Mouse (Mus musculus) limb, embryonic 12.5 days (tissue): ENCODE data around the gene Rora. TPM values are rescaled to one million over a fixed set of nuclear protein-coding genes. Genes with fewer than 3 reads are reported as not detected.

Experiments
- ATAC-seq: fragments of 200-750 bp; cut with Nextera tagmentation; 2 replicates; pipeline ENCODE4 v1.8.0; 2017; ENCODE audit warnings: low read depth, moderate TSS enrichment; ENCODE audit not compliant: insufficient number of reproducible peaks, insufficient read depth, low FRiP score, low TSS enrichment
- H3K27ac ChIP-seq: fragments of 300-500 bp; sonication (generic); 2 replicates; pipeline ENCODE4 v1.5.1; 2016; ENCODE audit warnings: mild to moderate bottlenecking, moderate library complexity
- H3K27me3 ChIP-seq: fragments of 300-500 bp; sonication (generic); 2 replicates; pipeline ENCODE4 v1.6.1; 2016; ENCODE audit warnings: mild to moderate bottlenecking, moderate library complexity
- H3K36me3 ChIP-seq: fragments of 300-500 bp; sonication (generic); 2 replicates; pipeline ENCODE4 v1.6.1; 2016; ENCODE audit warnings: mild to moderate bottlenecking, moderate library complexity
- H3K4me1 ChIP-seq: fragments of 300-500 bp; sonication (generic); replicated peaks from 2 replicates; pipeline ENCODE4 v1.6.1; 2016
- H3K4me2 ChIP-seq: fragments of 300-500 bp; sonication (generic); 2 replicates; pipeline ENCODE4 v1.6.1; 2016; ENCODE audit warnings: mild to moderate bottlenecking, moderate library complexity
- H3K4me3 ChIP-seq: fragments of 300-500 bp; sonication (generic); replicated peaks from 2 replicates; pipeline ENCODE4 v1.5.1; 2016; ENCODE audit warnings: mild to moderate bottlenecking
- H3K9ac ChIP-seq: fragments of 300-500 bp; sonication (generic); replicated peaks from 2 replicates; pipeline ENCODE4 v1.6.1; 2016; ENCODE audit warnings: mild to moderate bottlenecking, moderate library complexity
- H3K9me3 ChIP-seq: fragments of 300-500 bp; sonication (generic); 2 replicates; pipeline ENCODE4 v1.6.1; 2016; ENCODE audit warnings: mild to moderate bottlenecking, moderate library complexity
- WGBS: fragments of 180-500 bp; shearing (Covaris S2); methylation state at CpG from one replicate; pipeline ENCODE4 v1.1.7; 2016; 5-methylcytosine and 5-hydroxymethylcytosine counted together
- polyA plus RNA-seq: library from polyadenylated mRNA; unstranded; fragments of >200 nt; fragmentation: Nextera tagmentation; extraction: Ambion mirVana; gene quantifications from 2 replicates; pipeline ENCODE4 v1.2.1, GENCODE M21; 2016

Rora gene
- polyA plus RNA-seq, 1 experiment from 2014 or later: 6.0 TPM

- ATAC-seq: no peak
- H3K9ac ChIP-seq: no peak overlapping the region
- no peaks in the 10 kb centered on the region for H3K9me3 ChIP-seq
- 0 out of 2 replicates have a peak, but pooled peaks cover 3% of the 10 kb centered on the region for H3K27me3 ChIP-seq
- H3K36me3 ChIP-seq: no peaks in the 10 kb centered on the region
- 76% methylated on average over 7 of the region's 7 CpGs for WGBS
- H3K27ac ChIP-seq: no peak overlapping the region
- H3K4me3 ChIP-seq: no peak overlapping the region
- H3K4me2 ChIP-seq: no peak overlapping the region
- H3K4me1 ChIP-seq: no peaks in the 10 kb centered on the region
Observed at GRCm38 (mm10) chr9:69013186-69013715, 359.7 kb downstream of the Rora start.

DNA sequence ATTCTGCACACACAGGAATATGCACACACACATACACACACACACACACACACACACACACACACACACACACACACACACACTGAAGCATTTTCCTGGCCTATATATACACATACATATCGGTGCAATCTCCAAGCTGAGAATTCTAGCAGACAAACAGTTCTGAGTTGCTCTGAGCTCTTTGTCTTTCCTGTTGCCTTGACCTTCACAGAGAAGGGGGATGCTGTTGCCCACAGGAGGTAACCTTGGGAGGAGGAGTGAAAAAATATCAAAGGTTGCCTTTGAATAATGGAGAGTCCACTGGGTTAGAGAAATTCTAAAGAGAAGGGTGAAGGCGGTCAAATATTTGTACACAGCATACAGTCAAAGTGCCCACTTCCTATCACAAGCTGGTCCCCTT is 360.6 kb downstream of the Rora start:
- Histone ChIP-seq H3K27me3 (0 out of 2 replicates have a peak, but pooled peaks cover 3% of the 10 kb centered on the region), H3K4me3 (no peak overlapping the region), H3K27ac (no peak overlapping the region), H3K36me3 (no peaks in the 10 kb centered on the region), H3K9ac (no peak overlapping the region), H3K4me2 (no peak overlapping the region), H3K9me3 (no peaks in the 10 kb centered on the region), H3K4me1 (no peaks in the 10 kb centered on the region)
- WGBS: 96% methylated on average over 2 of the region's 2 CpGs
- no peak for ATAC-seq

DNA sequence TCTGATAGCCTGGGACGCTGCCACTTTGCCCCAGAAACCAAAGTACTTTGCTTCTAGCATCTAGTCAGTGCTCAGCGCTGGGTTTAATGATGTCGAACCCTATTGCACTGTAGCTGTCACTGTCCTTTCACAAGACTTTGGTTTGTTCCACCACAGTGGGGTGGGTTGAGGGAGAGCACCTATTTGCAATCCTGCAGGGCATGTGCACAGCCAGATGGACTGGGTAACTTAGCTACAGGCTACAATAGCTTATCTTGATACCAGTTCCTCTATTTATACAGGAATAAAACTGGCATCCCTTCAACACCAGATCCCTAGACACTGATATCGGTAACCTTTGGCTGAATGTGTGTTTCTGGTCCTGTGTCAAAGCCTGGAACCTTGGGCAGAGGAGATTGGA is 366.8 kb downstream of the Rora start:
- 87% methylated on average over 4 of the region's 4 CpGs for WGBS
- ATAC-seq: no peak
- no peaks in the 10 kb centered on the region for H3K4me1 ChIP-seq
- H3K36me3 ChIP-seq: no peaks in the 10 kb centered on the region
- H3K4me3 ChIP-seq: no peak overlapping the region
- no peak overlapping the region for H3K9ac ChIP-seq
- no peak overlapping the region for H3K27ac ChIP-seq
- H3K9me3 ChIP-seq: peaks cover 4% of the 10 kb centered on the region; the same call in 1 of the 2 replicates
- H3K27me3 ChIP-seq: 0 out of 2 replicates have a peak, but pooled peaks cover 3% of the 10 kb centered on the region
- H3K4me2 ChIP-seq: no peak overlapping the region

GRCm38 (mm10) chr9:69021482-69021881 is 367.9 kb downstream of the Rora start:
- no peaks in the 10 kb centered on the region for H3K36me3 ChIP-seq
- H3K4me1 ChIP-seq: no peaks in the 10 kb centered on the region
- H3K27me3 ChIP-seq: 0 out of 2 replicates have a peak, but pooled peaks cover 3% of the 10 kb centered on the region
- H3K27ac ChIP-seq: no peak overlapping the region
- ATAC-seq: no peak
- no peak overlapping the region for H3K4me2 ChIP-seq
- no peak overlapping the region for H3K9ac ChIP-seq
- H3K9me3 ChIP-seq: peaks cover 4% of the 10 kb centered on the region; the same call in 1 of the 2 replicates
- H3K4me3 ChIP-seq: no peak overlapping the region
- WGBS: 89% methylated on average over 1 of the region's 1 CpGs

DNA sequence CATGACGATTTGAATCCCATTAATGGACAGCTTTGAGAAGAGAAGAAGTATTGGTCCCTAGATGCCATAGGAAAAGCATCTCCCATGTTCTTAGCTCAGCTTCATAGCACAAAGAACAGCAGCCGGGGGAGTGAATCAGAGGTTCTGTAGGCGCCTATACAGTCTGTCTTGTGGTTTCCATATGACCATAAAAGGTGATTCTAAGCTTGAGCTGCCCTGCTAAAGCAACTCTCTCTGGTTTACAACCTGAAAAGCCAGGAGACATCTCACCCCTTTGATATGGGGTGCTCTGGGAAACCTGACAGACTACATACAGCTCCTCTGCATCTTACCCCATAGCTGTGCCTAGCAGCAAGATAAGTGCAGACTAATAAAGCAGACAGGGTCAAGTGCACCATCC is 369.7 kb downstream of the Rora start:
- 0 out of 2 replicates have a peak, but pooled peaks cover 3% of the 10 kb centered on the region for H3K27me3 ChIP-seq
- no peaks in the 10 kb centered on the region for H3K4me1 ChIP-seq
- H3K9ac ChIP-seq: no peak overlapping the region
- WGBS: 83% methylated on average over 3 of the region's 3 CpGs
- H3K36me3 ChIP-seq: no peaks in the 10 kb centered on the region
- no peak overlapping the region for H3K4me2 ChIP-seq
- no peak for ATAC-seq
- no peak overlapping the region for H3K27ac ChIP-seq
- peaks cover 4% of the 10 kb centered on the region; the same call in 1 of the 2 replicates for H3K9me3 ChIP-seq
- no peak overlapping the region for H3K4me3 ChIP-seq

DNA sequence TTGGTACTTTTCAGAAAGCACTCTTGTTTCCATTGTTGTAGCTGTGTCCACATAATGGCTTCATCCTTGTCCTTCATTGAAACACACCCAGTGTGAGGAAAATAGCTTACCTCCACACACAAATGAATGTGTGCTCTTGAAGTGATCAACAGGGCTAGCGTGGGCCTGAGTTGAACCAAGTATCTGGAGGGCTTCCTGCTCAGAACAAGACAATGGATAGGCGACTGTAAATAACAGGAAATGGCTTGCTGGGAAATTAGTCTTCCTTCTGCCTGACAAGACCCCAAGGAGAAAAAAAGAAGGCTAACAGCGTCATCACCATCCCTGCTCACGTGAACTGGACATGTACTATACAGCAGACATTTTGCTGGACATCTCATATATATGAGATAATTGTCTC is 374.6 kb downstream of the Rora start:
- H3K4me2 ChIP-seq: no peak overlapping the region
- peaks cover 4% of the 10 kb centered on the region; the same call in 1 of the 2 replicates for H3K9me3 ChIP-seq
- no peak for ATAC-seq
- no peaks in the 10 kb centered on the region for H3K36me3 ChIP-seq
- H3K4me3 ChIP-seq: no peak overlapping the region
- H3K27ac ChIP-seq: no peak overlapping the region
- no peaks in the 10 kb centered on the region for H3K27me3 ChIP-seq
- WGBS: 83% methylated on average over 4 of the region's 4 CpGs
- no peak overlapping the region for H3K9ac ChIP-seq
- no peaks in the 10 kb centered on the region for H3K4me1 ChIP-seq

GRCm38 (mm10) chr9:69034301-69034871 is 380.8 kb downstream of the Rora start:
- Histone ChIP-seq H3K4me3 (no peak overlapping the region), H3K9ac (no peak overlapping the region), H3K4me1 (no peaks in the 10 kb centered on the region), H3K9me3 (peaks cover 6% of the 10 kb centered on the region; the same call in 1 of the 2 replicates), H3K36me3 (no peaks in the 10 kb centered on the region), H3K4me2 (no peak overlapping the region), H3K27me3 (no peaks in the 10 kb centered on the region), H3K27ac (no peak overlapping the region)
- ATAC-seq: no peak
- WGBS: 90% methylated on average over 10 of the region's 10 CpGs

- Histone ChIP-seq H3K36me3 (no peaks in the 10 kb centered on the region), H3K4me3 (no peak overlapping the region), H3K4me2 (no peak overlapping the region), H3K9me3 (peaks cover 7% of the 10 kb centered on the region; the same call in 1 of the 2 replicates), H3K27me3 (no peaks in the 10 kb centered on the region), H3K9ac (no peak overlapping the region), H3K27ac (no peak overlapping the region), H3K4me1 (no peaks in the 10 kb centered on the region)
- ATAC-seq: no peak
- 85% methylated on average over 7 of the region's 7 CpGs for WGBS
Observed at GRCm38 (mm10) chr9:69035456-69035855, 381.9 kb downstream of the Rora start.

GRCm38 (mm10) chr9:69036296-69036695 is 382.7 kb downstream of the Rora start:
- Histone ChIP-seq H3K9me3 (peaks cover 7% of the 10 kb centered on the region; the same call in 1 of the 2 replicates), H3K36me3 (no peaks in the 10 kb centered on the region), H3K27ac (no peak overlapping the region), H3K4me2 (no peak overlapping the region), H3K4me3 (no peak overlapping the region), H3K9ac (no peak overlapping the region), H3K4me1 (no peaks in the 10 kb centered on the region), H3K27me3 (no peaks in the 10 kb centered on the region)
- no peak for ATAC-seq
- WGBS: 76% methylated on average over 3 of the region's 3 CpGs

GRCm38 (mm10) chr9:69043920-69044613 is 390.5 kb downstream of the Rora start:
- WGBS: 94% methylated on average over 8 of the region's 8 CpGs
- no peak overlapping the region for H3K4me3 ChIP-seq
- ATAC-seq: no peak
- H3K9ac ChIP-seq: no peak overlapping the region
- peaks cover 5% of the 10 kb centered on the region; the same call in 1 of the 2 replicates for H3K9me3 ChIP-seq
- no peak overlapping the region for H3K4me2 ChIP-seq
- no peak overlapping the region for H3K27ac ChIP-seq
- no peaks in the 10 kb centered on the region for H3K4me1 ChIP-seq
- H3K36me3 ChIP-seq: no peaks in the 10 kb centered on the region
- no peaks in the 10 kb centered on the region for H3K27me3 ChIP-seq

- H3K36me3 ChIP-seq: no peaks in the 10 kb centered on the region
- 87% methylated on average over 7 of the region's 7 CpGs for WGBS
- H3K9me3 ChIP-seq: no peaks in the 10 kb centered on the region
- no peak for ATAC-seq
- H3K9ac ChIP-seq: no peak overlapping the region
- no peak overlapping the region for H3K4me3 ChIP-seq
- H3K4me2 ChIP-seq: no peak overlapping the region
- no peaks in the 10 kb centered on the region for H3K27me3 ChIP-seq
- no peak overlapping the region for H3K27ac ChIP-seq
- no peaks in the 10 kb centered on the region for H3K4me1 ChIP-seq
Observed at GRCm38 (mm10) chr9:69044614-69045133, 391.1 kb downstream of the Rora start.
